Mouse (Mus musculus) forebrain, embryonic 11.5 days (tissue): ENCODE results near the gene Armc2. TPM values are rescaled to one million over a fixed set of nuclear protein-coding genes. Genes with fewer than 3 reads are reported as not detected.

Experiments used
- ATAC-seq: fragments of 200-750 bp; cut with Nextera tagmentation; replicated peaks from 2 replicates; pipeline ENCODE4 v1.8.0; 2017; ENCODE audit warnings: moderate TSS enrichment; ENCODE audit not compliant: low FRiP score
- DNase-seq: peaks from one replicate; pipeline ENCODE4 v3.0.0-alpha.2; 2017; ENCODE audit warnings: low spot score
- H3K27ac ChIP-seq: fragments of 300-500 bp; sonication (generic); 2 replicates; pipeline ENCODE4 v1.5.1; 2014; ENCODE audit warnings: low read depth, low read length
- H3K27me3 ChIP-seq: fragments of 300-500 bp; sonication (generic); 2 replicates; pipeline ENCODE4 v1.6.1; 2014; ENCODE audit warnings: mild to moderate bottlenecking, low read length, mixed read lengths; ENCODE audit not compliant: control insufficient read depth, insufficient read depth
- H3K36me3 ChIP-seq: fragments of 300-500 bp; sonication (generic); 2 replicates; pipeline ENCODE4 v1.6.1; 2014; ENCODE audit warnings: mild to moderate bottlenecking, low read length, moderate library complexity, mixed read lengths; ENCODE audit not compliant: control insufficient read depth, insufficient read depth
- H3K4me1 ChIP-seq: fragments of 300-500 bp; sonication (generic); replicated peaks from 2 replicates; pipeline ENCODE4 v1.6.1; 2014; ENCODE audit warnings: low read length, mixed read lengths; ENCODE audit not compliant: control insufficient read depth, insufficient read depth
- H3K4me2 ChIP-seq: fragments of 300-500 bp; sonication (generic); 2 replicates; pipeline ENCODE4 v1.6.1; 2014; ENCODE audit warnings: low read depth, mild to moderate bottlenecking, low read length, moderate library complexity, mixed read lengths; ENCODE audit not compliant: severe bottlenecking
- H3K4me3 ChIP-seq: fragments of 300-500 bp; sonication (generic); 2 replicates; pipeline ENCODE4 v1.5.1; 2014; ENCODE audit warnings: low read depth, low read length
- H3K9ac ChIP-seq: fragments of 300-500 bp; sonication (generic); 2 replicates; pipeline ENCODE4 v1.6.1; 2014; ENCODE audit warnings: low read length
- H3K9me3 ChIP-seq: fragments of 300-500 bp; sonication (generic); 2 replicates; pipeline ENCODE4 v1.6.1; 2016; ENCODE audit warnings: low read length, mixed read lengths; ENCODE audit not compliant: control insufficient read depth
- WGBS: fragments of 180-500 bp; shearing (Covaris S2); extraction: QIAGEN DNeasy Blood & Tissue Kit; methylation state at CpG from one replicate; pipeline ENCODE4 v1.1.7; 2014; 5-methylcytosine and 5-hydroxymethylcytosine counted together
- polyA plus RNA-seq: library from polyadenylated mRNA; unstranded; fragments of >200 nt; fragmentation: Nextera tagmentation; extraction: Ambion mirVana; gene quantifications from 2 replicates; pipeline ENCODE4 v1.2.1, GENCODE M21; 2014

Armc2 gene
- polyA plus RNA-seq, 1 experiment from 2014 or later: 4.5 TPM

DNA sequence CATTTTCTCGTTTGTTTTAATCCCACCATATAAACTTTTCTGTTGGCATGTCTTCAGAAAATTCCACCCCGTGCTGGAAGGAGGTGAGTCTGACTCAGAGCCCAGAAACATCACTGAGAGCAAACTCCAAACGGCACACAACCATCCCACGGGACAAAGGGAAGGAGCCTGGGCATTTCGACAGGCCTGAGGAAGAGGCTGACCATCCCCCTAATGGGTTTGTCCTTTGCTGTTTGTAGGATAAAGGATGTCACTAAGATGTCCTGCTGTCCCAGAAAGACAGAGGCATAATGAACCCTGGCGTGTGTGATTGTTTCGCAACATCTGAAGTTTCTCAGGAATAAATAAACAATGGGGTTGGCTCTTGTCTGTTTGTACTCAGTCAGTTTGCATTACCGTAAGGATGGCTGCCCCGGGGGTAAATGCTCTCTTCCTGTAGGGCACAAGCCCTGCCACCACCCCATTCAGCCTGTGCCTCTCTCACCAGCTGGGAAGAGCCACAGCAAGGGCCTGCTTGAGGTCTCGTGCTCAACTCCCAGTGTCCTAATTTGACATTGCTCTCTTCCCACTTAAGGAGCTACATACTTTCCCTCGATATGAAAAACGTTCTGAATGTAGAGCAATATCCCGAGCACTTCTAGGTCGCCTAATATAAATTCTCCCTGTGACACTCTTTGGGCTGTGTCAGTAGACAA lies 26.7 kb downstream of the Armc2 start:
- Histone ChIP-seq H3K27me3 (peaks cover 2% of the 10 kb centered on the region; the same call in 1 of the 2 replicates), H3K27ac (no peak overlapping the region), H3K4me3 (no peak overlapping the region), H3K36me3 (no peaks in the 10 kb centered on the region), H3K9me3 (no peaks in the 10 kb centered on the region), H3K9ac (no peak overlapping the region), H3K4me2 (no peak overlapping the region), H3K4me1 (peaks cover 5% of the 10 kb centered on the region; the same call in 1 of the 2 replicates)
- ATAC-seq (no peak), DNase-seq (no peak)
- WGBS: 18% methylated on average over 14 of the region's 14 CpGs

DNA sequence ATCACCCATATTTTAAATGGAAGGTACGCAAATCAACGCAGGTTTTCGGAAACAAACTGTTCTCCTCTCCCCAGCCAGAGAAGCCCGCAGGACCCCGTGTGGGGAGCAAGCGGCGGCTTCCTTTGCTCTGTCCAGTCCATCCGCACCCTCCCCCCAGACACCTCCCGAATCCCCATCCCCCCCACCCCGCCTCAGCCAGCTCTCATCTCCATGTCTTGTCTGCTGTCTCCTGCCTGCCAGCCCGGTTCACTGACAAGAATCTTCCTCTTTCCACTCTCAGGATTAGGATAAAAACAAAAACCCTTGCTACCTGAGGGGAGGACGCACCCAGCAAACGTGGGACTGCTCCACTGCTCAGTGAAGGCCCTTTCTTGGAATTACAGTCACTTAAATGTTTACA lies 27.3 kb downstream of the Armc2 start:
- no peak for ATAC-seq
- H3K9ac ChIP-seq: no peak overlapping the region
- peaks cover 5% of the 10 kb centered on the region; the same call in 1 of the 2 replicates for H3K4me1 ChIP-seq
- H3K27ac ChIP-seq: no peak overlapping the region
- no peaks in the 10 kb centered on the region for H3K9me3 ChIP-seq
- H3K36me3 ChIP-seq: no peaks in the 10 kb centered on the region
- DNase-seq: no peak
- H3K27me3 ChIP-seq: peaks cover 2% of the 10 kb centered on the region; the same call in 1 of the 2 replicates
- H3K4me2 ChIP-seq: no peak overlapping the region
- WGBS: 14% methylated on average over 13 of the region's 13 CpGs
- H3K4me3 ChIP-seq: no peak overlapping the region

DNA sequence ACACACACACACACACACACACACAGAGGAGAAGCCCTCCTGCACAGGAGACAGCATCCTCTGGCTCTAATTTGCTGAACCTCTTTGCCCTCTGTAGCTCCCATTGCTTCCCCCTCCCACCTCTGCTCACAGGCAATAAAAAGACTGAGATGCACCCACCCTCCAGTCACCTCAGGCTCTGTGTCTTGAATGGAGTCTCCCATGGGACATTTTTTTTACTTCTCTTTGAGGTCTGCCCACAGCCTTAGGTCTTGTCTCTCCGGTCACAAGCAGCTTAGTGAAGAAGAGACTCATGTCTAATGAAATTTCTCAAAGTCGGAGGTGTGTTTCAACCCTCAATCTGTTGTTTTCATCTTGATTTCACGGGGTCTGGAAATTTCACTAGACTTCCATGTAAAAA lies 29.3 kb downstream of the Armc2 start:
- ATAC-seq (no peak), DNase-seq (no peak)
- H3K9me3 ChIP-seq: no peaks in the 10 kb centered on the region
- H3K4me1 ChIP-seq: peaks cover 5% of the 10 kb centered on the region; the same call in 1 of the 2 replicates
- H3K9ac ChIP-seq: no peak overlapping the region
- peaks cover 2% of the 10 kb centered on the region; the same call in 1 of the 2 replicates for H3K27me3 ChIP-seq
- H3K36me3 ChIP-seq: no peaks in the 10 kb centered on the region
- no peak overlapping the region for H3K27ac ChIP-seq
- WGBS: 86% methylated on average over 3 of the region's 3 CpGs
- H3K4me2 ChIP-seq: no peak overlapping the region
- no peak overlapping the region for H3K4me3 ChIP-seq

DNA sequence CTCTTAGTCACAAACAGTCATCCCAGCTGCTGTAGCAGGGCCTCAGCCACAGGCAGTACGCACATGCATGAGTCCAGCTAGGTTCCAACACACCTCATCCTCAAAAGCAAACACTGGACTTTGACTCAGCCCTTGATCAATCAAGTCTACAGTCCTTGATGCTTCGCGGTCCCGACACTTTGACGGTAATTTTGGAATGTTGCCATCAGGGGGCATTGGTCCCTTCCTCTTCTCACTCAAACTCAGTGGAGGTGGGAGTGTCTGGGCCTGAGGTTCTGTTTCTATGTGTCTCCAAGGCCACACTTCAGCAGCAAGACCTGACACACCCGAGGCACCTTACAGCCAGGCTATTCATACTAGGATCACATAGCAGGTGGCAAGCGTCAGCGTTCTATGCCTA lies 32.1 kb downstream of the Armc2 start:
- H3K9me3 ChIP-seq: no peaks in the 10 kb centered on the region
- no peak overlapping the region for H3K4me3 ChIP-seq
- no peak overlapping the region for H3K27ac ChIP-seq
- 91% methylated on average over 8 of the region's 8 CpGs for WGBS
- DNase-seq (no peak), ATAC-seq (no peak)
- H3K27me3 ChIP-seq: peaks cover 2% of the 10 kb centered on the region; the same call in 1 of the 2 replicates
- H3K9ac ChIP-seq: no peak overlapping the region
- no peak overlapping the region for H3K4me2 ChIP-seq
- no peaks in the 10 kb centered on the region; the same call in 1 of the 2 replicates for H3K4me1 ChIP-seq
- H3K36me3 ChIP-seq: no peaks in the 10 kb centered on the region

DNA sequence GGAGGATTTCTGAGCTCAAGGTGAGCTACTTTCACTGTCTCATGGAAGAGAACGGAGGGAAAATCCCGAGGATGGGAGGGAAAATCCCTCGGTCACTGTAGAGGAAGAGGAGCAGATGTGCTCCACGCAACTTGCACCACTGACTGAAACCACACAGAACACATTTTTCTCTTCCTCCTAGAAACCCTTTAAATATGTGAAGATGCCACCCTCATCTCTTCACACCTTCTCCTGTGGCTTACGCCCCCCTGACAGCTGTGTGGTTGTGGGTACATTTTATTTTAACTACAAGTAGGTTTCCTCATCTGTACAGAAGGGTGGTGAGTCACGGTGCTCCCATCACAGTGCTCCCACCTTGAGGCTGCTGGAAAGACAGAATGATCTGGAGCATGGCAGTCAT lies 34.0 kb downstream of the Armc2 start:
- ATAC-seq (no peak), DNase-seq (no peak)
- WGBS: 88% methylated on average over 6 of the region's 6 CpGs

DNA sequence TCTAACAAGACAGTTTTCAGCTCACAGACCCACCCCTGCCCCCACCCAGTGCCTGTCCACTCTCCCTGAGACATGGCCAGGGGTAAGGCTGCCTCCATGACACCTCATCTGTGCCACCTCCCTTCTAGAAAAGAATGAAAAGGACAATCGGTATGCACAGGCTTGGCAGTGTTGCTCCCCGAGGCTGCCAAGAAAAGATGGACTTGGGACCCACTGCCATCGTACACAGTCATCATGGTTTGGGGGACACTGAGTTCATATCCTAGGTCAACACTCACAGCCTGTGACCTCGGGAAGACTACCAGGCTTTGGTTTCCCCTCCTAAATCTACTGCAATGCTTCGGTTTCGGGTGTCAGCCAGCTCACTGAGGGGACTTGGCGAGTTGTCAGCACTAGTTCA lies 35.4 kb downstream of the Armc2 start:
- no peak for ATAC-seq
- WGBS: 80% methylated on average over 7 of the region's 7 CpGs
- H3K27me3 ChIP-seq: no peaks in the 10 kb centered on the region

More for the DNA sequence above, 34.0 kb downstream of the Armc2 start:
- Histone ChIP-seq H3K27me3 (no peaks in the 10 kb centered on the region), H3K4me3 (no peak overlapping the region), H3K9me3 (no peaks in the 10 kb centered on the region), H3K27ac (no peak overlapping the region), H3K9ac (no peak overlapping the region), H3K4me1 (no peaks in the 10 kb centered on the region), H3K4me2 (no peak overlapping the region), H3K36me3 (no peaks in the 10 kb centered on the region)

DNA sequence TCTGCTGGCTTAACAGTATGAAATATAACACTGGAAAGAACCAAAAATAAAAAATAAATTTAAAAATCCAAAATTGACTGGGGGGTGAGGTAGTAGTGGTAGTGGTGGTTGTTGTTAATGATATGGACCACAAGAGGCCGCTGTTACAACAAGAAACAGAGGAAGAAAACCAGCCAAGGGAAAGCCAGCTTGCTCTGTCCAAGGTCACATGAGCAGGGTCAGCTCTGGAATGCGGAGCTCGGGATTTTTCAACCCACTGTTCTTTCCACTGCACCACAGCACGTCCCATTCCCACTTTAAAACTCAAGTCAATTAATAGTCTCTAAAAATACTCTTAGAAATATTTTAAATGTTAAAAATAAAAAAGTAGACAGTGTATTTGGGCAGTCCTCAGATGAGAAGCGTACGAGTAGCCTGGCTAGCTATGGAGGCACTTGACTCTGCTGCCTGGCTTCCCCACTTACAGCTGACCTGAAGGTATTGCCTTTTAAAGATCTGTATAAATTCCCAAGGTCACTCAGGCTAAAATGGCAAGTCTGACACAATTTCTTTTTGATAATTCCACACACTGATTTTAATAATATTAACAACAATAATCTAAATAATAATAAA lies 37.4 kb downstream of the Armc2 start:
- DNase-seq: peak; percentile 69
- H3K27me3 ChIP-seq: no peaks in the 10 kb centered on the region
- no peaks in the 10 kb centered on the region for H3K36me3 ChIP-seq
- H3K27ac ChIP-seq: no peak overlapping the region
- ATAC-seq: peak; percentile 21; the same call in 1 of the 2 replicates
- 27% methylated on average over 6 of the region's 6 CpGs for WGBS
- no peak overlapping the region for H3K9ac ChIP-seq
- H3K4me2 ChIP-seq: no peak overlapping the region
- H3K9me3 ChIP-seq: no peaks in the 10 kb centered on the region
- no peak overlapping the region for H3K4me3 ChIP-seq
- H3K4me1 ChIP-seq: no peaks in the 10 kb centered on the region

More for the DNA sequence above, 35.4 kb downstream of the Armc2 start:
- no peaks in the 10 kb centered on the region for H3K4me1 ChIP-seq
- no peak for DNase-seq
- no peak overlapping the region for H3K4me2 ChIP-seq
- no peak overlapping the region for H3K4me3 ChIP-seq
- no peak overlapping the region for H3K27ac ChIP-seq
- no peaks in the 10 kb centered on the region for H3K9me3 ChIP-seq
- H3K9ac ChIP-seq: no peak overlapping the region
- no peaks in the 10 kb centered on the region for H3K36me3 ChIP-seq

DNA sequence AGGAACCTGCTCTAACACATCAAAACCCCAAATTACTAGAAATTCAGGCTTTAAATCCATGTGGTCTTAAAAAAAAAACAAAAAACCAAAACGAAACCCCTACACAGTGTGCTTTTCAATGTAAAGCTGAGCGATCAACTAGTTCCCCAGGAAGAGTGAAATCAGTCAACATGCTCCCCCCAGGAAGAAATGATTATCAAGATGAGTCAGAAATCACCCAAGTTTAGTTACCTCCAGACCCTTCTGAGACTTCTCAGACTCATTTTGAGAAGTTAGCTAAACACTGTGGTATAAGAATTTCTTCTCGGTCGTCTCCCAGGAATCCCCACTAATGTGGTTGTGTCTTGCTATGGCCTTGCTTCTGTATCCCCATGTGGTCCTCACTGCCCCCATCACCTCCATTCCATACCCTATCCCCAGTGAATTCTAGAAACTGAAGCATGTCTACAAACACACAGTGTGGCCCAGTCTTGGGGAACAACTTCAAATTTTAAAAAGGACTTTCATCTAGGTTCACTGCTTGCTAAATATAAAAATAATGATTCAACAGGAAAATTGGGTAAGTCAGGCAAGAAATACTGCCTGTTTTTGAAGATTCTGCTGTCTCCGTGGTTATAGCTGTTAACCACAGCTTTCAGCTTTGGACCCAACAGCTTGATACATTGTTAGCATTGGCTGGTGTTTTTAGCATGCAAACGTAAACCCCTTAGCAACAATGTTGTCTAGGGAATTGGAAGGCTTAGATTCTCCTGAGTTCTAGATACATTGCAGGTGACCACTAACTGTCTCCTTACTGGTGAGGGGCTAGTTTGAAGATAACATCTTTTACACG lies 39.6 kb downstream of the Armc2 start:
- no peak overlapping the region for H3K9ac ChIP-seq
- DNase-seq (no peak), ATAC-seq (no peak)
- no peaks in the 10 kb centered on the region for H3K4me1 ChIP-seq
- H3K27ac ChIP-seq: no peak overlapping the region
- no peak overlapping the region for H3K4me2 ChIP-seq
- no peaks in the 10 kb centered on the region for H3K27me3 ChIP-seq
- no peaks in the 10 kb centered on the region for H3K9me3 ChIP-seq
- no peak overlapping the region for H3K4me3 ChIP-seq
- WGBS: 82% methylated on average over 7 of the region's 7 CpGs
- no peaks in the 10 kb centered on the region for H3K36me3 ChIP-seq
